Mouse (Mus musculus): ENCODE measurements around the gene Dbt.

Gene Dbt

GRCm38 (mm10) chr3:116512904-116513716 is at the start of gene Dbt:
Gene Dbt (plus strand): TSS chr3:116513070.
- DNase-seq (ENCODE audit: low spot score): peak; percentile 82

- no peak for DNase-seq (ENCODE audit: low spot score)
These were observed 48.6 kb upstream of the Dbt start for GRCm38 (mm10) chr3:116464318-116464717.

DNA sequence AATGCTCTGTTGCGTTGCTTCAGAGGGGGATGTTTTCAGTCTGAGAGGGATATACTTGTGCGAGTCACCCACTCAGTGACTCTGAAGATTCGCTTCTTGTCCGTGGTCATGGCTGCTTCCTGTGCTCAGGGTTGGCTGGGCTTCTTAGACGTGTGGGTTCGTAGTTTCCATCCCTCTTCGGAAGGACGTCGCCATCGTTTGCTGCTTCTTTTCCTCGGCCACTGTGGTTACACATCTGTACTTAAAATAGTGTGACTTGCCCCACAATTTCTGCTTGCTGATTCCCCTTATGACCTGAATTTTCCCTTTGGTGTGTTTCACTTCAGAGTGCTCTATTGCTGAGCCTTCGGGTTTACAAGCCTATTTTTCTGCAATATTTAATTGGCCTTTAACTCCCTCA is 47.2 kb upstream of the Dbt start:
- no peak for DNase-seq (ENCODE audit: low spot score)

DNA sequence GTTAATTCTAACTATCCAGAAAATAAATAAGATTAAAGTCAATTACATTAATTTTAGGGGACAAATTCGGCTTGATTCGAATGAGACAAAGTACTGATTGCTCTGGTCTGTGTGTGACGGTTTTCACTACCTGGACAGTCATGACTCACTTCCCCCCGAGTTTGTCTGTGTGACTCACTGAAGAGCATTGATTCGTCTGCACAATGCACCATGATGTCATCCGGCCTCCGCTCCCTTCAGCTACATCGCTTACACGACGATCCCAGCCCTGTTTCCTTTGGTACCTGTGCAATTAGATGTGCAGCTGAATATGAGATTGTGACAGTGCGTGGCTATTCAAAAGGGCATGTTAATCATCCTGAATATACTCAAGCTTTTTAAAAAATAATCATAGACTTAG is 38.3 kb upstream of the Dbt start:
- no peak for DNase-seq (ENCODE audit: low spot score)

DNA sequence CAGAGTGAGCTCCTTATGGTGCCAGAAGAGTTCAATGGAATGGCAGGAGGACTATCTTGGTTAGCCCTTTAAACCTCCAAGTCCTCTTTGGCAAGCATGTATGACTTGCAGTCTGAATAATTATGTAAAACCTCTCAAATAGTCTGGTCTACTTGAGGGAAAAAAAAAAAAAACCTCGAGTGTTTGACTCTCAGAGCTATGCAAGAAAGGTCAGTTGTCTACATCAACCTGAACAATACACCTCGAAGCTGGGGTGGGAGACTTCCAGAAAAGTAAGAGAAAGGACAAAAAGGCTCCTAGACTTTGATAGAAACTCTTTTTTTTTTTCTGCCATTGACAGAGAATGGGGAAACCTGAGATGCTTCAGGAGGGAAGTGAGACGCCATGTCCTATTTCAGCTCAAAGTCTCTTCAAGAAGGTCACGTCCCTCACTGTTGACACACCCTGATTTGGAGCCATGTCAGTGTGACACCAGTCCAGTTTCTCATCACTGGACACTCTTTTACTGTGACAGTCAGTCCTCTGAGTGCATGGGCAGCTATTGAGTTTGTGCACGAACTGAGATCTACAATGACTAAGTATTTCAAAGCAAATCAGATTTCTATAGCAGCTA is 36.1 kb upstream of the Dbt start:
- no peak for DNase-seq (ENCODE audit: low spot score)

- DNase-seq (ENCODE audit: low spot score): no peak
These were observed 35.5 kb upstream of the Dbt start for GRCm38 (mm10) chr3:116477351-116477750.

GRCm38 (mm10) chr3:116480119-116480518 is 32.8 kb upstream of the Dbt start:
- no peak for DNase-seq (ENCODE audit: low spot score)

- DNase-seq (ENCODE audit: low spot score): no peak
These were observed 31.9 kb upstream of the Dbt start for GRCm38 (mm10) chr3:116480937-116481336.

DNA sequence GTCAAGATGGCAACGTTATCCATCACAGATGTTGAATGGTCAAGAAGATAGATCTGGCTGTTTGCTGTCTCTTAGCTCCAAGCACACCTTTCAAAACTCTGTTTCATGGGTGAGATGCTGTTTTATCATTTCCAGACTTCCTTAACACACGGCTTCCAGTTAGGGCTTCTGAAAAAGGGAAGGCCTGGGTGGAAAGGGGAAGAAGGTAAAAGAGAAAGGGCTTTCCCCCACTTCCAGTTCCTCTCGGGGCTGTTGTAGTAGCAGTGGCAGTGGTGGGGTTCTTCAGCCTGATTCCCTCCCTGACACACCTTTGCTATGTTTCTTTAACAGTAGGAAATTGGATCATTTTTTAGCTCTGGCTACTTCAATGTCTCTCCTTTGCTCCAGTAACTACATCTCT is 30.1 kb upstream of the Dbt start:
- DNase-seq (ENCODE audit: low spot score): no peak

DNA sequence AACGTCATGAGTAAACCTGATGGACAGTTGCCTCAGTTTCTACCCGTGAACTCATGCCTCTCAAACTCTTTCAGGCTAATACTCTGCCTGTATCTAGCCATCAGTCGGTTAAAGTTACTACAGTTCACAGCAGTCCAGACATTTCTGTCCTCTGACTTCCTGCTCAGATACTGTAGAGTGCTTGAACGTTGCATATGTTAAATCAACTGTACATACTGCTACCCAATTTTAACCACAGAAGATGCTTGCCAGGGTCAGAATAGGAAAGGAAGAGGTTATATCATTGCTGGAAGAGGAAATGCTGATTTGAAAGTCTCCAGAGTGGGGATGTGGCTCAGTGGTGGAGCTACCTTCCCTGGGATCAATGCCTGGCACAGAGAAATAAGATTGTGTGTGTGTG is 29.6 kb upstream of the Dbt start:
- no peak for DNase-seq (ENCODE audit: low spot score)

GRCm38 (mm10) chr3:116490920-116491319 is 21.9 kb upstream of the Dbt start:
- no peak for DNase-seq (ENCODE audit: low spot score)

- no peak for DNase-seq (ENCODE audit: low spot score)
These were observed 20.9 kb upstream of the Dbt start for GRCm38 (mm10) chr3:116491923-116492454.

DNA sequence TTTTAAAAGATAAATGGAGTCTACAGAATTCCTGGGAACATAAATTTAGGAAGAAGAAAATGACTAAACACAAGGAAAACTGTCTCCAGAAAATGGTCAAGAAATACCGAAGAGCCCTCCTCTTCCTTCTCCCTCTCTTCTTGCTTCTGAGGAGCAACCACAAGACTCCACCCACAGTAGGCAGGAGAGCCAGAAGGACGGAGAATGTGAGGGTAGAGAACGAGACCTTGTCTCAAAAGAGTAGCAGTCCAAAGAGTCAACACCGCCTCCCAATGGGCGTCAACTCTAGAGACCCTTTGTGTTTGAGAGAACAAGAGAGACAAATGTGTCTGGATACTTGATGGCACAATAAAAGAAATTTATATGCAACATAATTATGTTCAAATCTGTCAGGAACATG is 19.2 kb upstream of the Dbt start:
- DNase-seq (ENCODE audit: low spot score): no peak

DNA sequence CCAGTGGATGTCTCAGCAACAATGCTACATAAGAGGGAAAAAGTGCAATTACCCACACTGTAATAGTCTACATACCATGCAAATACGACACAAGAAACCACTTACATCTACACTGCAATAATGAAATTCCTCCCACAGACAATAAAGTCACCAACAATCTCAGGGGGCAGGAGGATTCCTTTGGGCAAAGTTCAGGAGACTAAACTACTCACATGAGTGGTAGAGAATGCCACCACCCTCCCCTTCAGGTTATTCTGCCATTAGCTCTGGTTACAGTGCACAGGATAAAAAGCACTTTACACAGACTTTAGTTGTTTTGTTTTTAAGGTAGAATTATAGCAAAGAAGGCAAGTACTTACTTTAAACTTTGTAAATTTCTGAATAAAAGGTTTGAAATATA is 17.2 kb upstream of the Dbt start:
- no peak for DNase-seq (ENCODE audit: low spot score)

- DNase-seq (ENCODE audit: low spot score): peak; percentile 94
These were observed 5.0 kb upstream of the Dbt start, which contains the start of gene Rtca for GRCm38 (mm10) chr3:116507772-116508351. Gene Rtca (minus strand): TSS chr3:116508208.

- DNase-seq (ENCODE audit: low spot score): no peak
These were observed 543 bp upstream of the Dbt start for GRCm38 (mm10) chr3:116512151-116512903.

- DNase-seq (ENCODE audit: low spot score): no peak
These were observed 7.4 kb downstream of the Dbt start for GRCm38 (mm10) chr3:116520141-116520761.

GRCm38 (mm10) chr3:116529741-116530140 is 16.9 kb downstream of the Dbt start:
- DNase-seq (ENCODE audit: low spot score): no peak

DNA sequence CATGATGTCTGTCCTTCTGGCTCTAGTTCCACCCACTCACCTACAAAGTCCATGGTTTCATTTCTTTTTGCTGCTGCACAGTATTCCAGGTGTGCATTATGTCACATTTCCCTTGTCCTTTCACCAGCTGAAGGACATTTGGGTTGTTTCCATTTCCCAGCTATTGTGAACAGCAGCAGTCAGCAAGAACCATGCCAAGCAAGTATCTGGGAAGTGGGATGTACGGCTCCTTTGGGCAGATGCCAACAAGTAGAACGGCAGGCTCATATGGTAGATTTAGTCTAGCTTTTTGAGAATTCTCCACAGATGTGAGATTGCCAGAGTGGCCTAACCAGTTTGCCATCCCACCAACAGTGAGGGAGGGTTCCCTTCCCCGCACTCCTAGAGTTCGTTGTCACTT is 18.0 kb downstream of the Dbt start:
- no peak for DNase-seq (ENCODE audit: low spot score)

GRCm38 (mm10) chr3:116536428-116537199 is 23.7 kb downstream of the Dbt start:
- DNase-seq (ENCODE audit: low spot score): peak; percentile 27

DNA sequence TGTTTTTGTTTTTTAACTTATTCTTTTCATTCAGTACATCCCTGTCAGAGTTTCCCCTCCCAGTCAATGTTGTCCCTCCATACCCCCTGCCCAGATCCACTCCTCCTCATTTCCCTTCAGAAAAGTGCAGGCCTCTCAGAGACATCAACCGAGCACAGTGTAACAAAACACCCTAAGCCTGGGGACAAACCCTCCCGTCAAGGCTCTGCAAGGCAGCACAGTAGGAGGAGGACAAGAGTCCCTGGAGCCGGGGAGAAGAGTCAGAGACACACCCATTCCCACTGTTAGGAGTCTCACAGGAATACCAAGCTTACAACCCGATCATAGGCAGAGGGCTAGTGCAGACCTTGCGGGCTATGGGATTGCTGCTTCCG is 24.3 kb downstream of the Dbt start:
- DNase-seq (ENCODE audit: low spot score): no peak

Measured in ovary, adult 18-20 months (tissue).